Mouse (Mus musculus) thymus, postnatal 36 days (tissue): ENCODE measurements around the gene Atad1.
"Not testable (repeated sequence)": the region's sequence is repeated elsewhere in the genome, so short reads cannot be mapped to it uniquely, and the experiment has no call there.

Source experiments
- DNase-seq, 2 experiments: peaks; one replicate each; pipeline ENCODE4 v3.0.0; 2022; ENCODE audit warnings: mixed read lengths in 2 of 2

The Atad1 gene

GRCm38 (mm10) chr19:32667830-32668229, 71.8 kb downstream of the Atad1 start:
- DNase-seq: not testable (repeated sequence)

GRCm38 (mm10) chr19:32665243-32665642, 74.3 kb downstream of the Atad1 start:
- no peak for DNase-seq

DNA sequence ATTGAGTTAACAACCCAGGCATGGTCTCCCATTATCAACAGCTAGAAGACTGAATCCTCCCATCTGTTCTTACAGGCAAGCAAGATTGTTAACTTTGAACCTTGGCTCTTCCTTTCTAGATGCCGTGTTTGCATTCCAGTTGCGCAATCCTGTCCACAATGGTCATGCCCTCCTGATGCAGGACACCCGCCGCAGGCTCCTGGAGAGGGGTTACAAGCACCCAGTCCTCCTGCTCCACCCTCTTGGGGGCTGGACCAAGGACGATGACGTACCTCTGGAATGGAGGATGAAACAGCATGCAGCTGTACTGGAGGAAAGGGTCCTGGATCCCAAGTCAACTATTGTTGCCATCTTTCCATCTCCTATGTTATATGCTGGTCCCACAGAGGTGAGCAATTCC, 76.7 kb downstream of the Atad1 start:
- DNase-seq: no peak

- DNase-seq: no peak
Observed at GRCm38 (mm10) chr19:32659346-32659745, 80.2 kb downstream of the Atad1 start.

GRCm38 (mm10) chr19:32653630-32654362, 85.8 kb downstream of the Atad1 start:
- no peak for DNase-seq

DNA sequence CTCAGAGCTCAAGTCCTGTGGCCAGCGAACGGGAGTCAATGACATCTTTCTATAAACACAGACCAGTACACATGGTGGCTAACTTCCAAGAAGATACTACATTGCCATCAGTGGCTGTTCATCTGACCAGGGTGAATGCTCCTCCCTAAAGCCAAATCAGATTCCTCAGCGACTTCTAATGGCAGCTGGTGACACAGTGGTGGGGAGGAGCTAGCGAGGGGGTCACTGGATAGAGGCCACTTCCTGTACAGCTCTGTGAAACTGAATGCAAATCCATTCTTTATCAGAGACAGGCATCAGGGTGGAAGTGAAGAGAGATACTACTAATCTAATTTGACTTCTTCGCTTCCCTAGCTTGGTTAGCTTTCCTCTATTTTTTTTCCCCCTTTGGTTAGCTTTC, 86.5 kb downstream of the Atad1 start:
- no peak for DNase-seq

DNA sequence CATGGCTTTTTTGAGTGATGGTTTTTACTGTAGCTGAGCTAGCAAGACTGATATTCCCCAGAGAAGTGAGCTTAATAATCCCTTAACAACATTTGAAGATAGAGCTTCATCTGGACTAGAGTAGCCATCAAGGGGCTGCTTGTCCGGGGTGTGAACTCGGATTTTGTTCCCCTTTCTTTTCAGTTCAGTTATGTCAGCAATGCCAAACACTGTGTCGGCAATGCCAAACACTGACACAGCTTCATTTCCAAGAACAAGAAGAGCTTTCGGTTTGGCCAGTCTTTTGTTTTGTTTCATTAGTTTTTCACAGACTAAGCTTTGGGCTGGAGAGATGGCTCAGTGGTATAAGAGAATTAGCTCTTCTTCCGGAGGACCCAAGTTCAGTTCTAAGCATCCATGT, 88.5 kb downstream of the Atad1 start:
- DNase-seq: no peak

DNA sequence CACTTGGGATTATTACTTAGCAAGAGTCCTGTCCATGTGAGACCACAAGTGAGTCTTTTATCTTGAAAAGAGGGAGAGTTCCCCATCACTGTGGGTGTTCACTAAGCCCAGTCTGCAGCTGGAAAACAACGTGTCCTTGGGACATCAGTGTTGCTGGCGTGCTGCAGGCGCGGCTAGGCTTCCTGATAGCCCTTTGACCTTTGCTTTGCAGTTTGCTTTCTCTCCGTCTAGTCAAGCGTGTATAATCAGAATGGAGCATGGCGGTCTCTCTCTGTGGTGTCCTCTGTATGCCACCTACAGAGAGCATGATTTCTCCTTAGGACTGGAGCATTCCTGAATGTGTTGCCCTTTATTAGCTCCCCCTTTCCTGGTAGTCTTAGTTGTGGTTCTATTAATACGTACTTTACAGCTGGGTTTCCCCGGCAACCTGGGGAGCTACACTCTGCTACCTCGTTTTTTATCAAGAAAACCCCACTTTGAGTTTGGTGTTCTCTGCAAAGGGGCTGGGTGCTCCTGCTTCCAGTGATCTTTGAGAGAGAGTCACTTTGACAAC, 91.5 kb downstream of the Atad1 start:
- DNase-seq: no peak

DNA sequence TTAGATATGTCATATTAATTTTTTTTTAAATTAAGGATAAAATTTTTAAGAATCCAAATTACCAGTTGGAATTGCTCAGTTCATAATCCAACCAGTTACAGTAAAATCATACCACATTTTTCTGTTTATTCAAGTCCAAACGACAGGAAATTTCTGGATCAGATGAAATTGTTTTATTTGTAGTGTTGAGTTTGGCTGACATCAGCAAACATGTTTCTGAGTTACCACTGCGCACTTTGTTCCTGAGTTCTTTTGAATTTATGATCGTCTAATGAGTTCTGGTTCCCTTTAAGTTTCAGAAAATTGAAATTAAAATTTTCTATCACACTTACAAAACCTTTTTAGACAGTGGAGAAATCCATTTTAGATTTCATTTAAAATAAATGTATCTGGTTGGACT, 93.2 kb downstream of the Atad1 start:
- no peak for DNase-seq

DNA sequence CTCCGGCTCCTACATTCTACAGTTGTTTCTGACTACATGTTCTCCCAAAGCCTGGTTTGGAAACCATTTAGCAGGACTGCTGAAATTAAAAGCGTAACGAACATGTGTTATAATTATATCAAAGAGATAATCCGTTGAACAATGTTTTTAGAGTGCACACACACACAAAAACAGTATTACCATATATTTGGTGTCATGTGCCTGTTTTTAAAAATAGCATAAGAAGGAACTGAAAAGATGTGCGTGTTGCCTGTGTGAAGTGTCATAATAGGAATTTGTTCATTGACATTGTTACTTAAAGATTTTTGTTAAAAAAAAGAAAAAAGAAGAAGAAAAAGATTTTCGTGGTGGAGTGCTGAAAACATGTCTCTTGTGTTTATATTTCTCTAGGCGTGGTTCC, 93.6 kb downstream of the Atad1 start:
- no peak for DNase-seq

GRCm38 (mm10) chr19:32643642-32644041, 95.9 kb downstream of the Atad1 start:
- DNase-seq: no peak

- no peak for DNase-seq
Observed at GRCm38 (mm10) chr19:32641995-32642394, 97.6 kb downstream of the Atad1 start.

DNA sequence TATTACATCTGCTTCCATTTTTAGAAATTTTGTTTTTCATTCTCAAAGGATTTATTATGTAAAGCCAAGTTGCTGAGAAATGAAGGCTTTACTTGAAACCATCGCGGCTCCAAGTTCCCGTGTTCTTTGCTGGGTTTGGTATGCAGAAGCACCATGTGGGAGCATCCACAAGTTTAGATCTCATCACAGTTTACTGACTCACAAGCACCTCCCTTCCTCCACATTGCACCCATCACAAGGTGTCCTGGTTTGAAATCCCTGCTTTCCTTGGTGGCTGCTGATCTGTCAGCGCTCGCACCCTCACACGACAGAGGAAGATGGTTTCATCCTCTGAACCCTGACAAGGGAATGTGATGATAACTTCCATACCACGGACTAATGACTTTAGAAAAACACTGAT, 98.1 kb downstream of the Atad1 start:
- no peak for DNase-seq

DNA sequence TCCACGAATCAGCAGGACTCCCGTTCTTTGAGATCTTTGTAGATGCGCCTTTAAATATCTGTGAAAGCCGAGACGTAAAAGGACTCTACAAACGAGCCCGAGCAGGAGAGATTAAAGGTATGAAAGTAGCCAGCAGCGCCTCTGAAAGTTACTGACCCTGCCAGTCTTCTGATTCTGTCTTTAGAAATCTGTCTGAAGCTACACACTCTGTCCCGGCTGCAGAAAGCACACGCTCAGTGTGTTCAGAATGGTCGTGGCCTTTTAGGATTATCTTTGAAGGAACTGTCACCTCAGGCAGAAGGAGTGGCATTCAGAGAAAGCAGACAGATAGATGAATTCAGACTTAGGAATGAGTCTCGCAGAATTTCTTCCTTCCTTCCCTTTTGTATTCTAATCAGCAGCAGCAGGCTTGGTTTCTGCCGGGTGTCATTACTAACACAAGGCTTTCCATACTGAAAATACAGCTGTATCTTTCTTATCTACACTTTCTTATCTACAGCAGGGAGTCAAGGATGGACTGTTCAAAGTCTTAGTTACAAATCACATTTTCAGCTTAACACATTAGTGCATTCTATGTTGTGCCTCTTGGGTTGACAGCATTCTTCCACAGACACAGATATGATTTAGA, 101.2 kb downstream of the Atad1 start:
- no peak for DNase-seq

GRCm38 (mm10) chr19:32637357-32638275, 102.0 kb downstream of the Atad1 start:
- no peak for DNase-seq

DNA sequence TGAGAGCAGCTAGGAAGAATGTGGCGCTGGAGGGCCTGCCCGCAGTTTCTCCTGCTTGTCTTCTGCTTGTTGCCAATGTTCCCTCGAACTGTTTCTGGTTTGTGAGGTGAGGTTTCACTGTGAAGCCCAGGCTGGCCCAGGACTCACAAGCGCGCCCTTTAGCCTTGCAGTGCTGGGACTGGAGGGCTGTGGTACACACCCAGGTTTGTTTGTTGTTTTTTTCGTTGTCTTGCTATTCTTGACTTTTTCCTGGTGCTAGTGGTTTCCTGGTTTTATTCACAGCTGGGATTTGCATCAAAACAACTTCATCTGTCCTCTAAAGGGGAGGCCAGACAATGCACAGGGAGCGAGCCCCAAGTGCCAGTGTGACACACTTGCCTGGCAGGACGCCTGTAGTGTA, 104.7 kb downstream of the Atad1 start:
- no peak for DNase-seq

DNA sequence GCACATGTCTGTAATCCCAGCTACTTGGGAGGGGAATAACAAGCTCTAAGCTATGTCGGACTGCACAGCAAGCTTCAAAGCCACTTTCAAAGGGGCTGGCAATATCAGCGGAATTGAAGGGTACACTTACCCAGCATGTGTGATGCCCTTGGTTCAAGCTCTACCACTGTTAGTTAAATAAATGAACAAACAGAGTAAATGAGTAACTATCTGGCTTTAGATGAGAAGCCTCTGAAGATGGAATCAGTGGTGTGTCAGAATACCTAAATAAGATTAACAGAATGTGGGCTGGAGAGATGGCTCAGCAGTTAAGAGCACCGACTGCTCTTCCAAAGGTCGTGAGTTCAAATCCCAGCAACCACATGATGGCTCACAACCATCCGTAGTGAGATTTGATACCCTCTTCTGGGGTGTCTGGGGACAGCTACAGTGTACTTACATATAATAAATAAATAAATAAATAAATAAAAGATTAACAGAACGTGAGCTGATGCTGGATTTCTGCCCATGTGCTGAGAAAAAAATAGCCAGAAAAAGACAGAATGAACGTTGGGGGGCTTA, 110.9 kb downstream of the Atad1 start:
- no peak for DNase-seq

DNA sequence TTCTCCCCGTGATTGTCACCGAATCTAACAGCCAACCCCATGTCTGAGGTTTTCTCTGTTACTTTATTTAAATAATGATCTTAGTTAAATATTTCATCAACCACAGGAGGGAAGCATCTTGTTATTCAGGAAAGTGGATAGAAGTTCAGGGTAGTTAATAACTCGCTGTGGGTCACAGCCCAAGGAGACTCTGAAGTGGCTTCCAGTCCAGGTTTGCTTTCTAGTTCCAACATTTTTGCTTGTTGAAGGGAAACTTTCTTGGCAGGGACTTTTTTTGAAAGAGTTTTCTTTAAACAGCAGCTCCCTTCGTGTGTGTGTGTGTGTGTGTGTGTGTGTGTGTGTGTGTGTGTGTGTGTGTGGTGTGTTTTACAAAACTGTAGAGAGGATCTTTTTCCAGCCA, 112.0 kb downstream of the Atad1 start:
- DNase-seq: no peak

GRCm38 (mm10) chr19:32626768-32627331, 112.7 kb downstream of the Atad1 start:
- DNase-seq: peak; percentile 32 to 45

DNA sequence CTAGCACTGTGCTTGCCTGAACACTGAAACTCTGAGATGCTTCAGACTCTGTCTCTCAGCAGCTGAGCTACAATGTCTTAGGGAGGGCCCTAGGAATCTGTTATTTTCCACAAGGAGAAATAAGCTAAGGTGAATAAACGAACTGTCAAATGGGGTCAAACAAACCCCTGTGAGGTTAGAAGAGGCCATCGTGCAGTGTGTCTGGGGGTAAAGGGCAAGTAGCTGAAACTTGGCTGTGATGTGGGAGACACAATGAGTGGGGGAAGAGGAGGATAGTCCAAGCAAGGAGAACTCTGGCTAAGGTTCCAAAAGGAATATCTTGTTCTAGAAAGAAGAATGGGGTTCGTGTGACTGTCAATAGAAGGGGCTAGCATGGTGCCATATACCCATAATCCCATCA, 117.4 kb downstream of the Atad1 start:
- DNase-seq: no peak
